Mouse (Mus musculus): ENCODE data around the gene Lin7a. TPM values are rescaled to one million over a fixed set of nuclear protein-coding genes. Genes with fewer than 3 reads are reported as not detected.
"Not testable (repeated sequence)": the region's sequence is repeated elsewhere in the genome, so short reads cannot be mapped to it uniquely, and the experiment has no call there.

The Lin7a gene
- polyA plus RNA-seq, 1 experiment from 2014 or later: 45.3 TPM

GRCm38 (mm10) chr10:107239651-107240330 lies 31.7 kb upstream of the Lin7a start:
- ATAC-seq (replicated peaks): no peak
- no peak overlapping the region for H3K4me2 ChIP-seq
- H3K4me1 ChIP-seq: no peaks in the 10 kb centered on the region
- no peaks in the 10 kb centered on the region for H3K27me3 ChIP-seq (replicated peaks)
- no peak overlapping the region for H3K27ac ChIP-seq
- 88% methylated on average over 2 of the region's 2 CpGs for WGBS
- H3K9me3 ChIP-seq: no peaks in the 10 kb centered on the region
- no peaks in the 10 kb centered on the region for H3K36me3 ChIP-seq (replicated peaks)
- no peak overlapping the region for H3K9ac ChIP-seq
- H3K4me3 ChIP-seq: no peak overlapping the region

GRCm38 (mm10) chr10:107240446-107240845 lies 31.0 kb upstream of the Lin7a start:
- Histone ChIP-seq H3K27ac (no peak overlapping the region), H3K4me3 (no peak overlapping the region), H3K4me2 (no peak overlapping the region), H3K27me3 (replicated peaks) (no peaks in the 10 kb centered on the region), H3K9me3 (no peaks in the 10 kb centered on the region), H3K36me3 (replicated peaks) (no peaks in the 10 kb centered on the region), H3K9ac (no peak overlapping the region), H3K4me1 (no peaks in the 10 kb centered on the region)
- 89% methylated on average over 1 of the region's 1 CpGs for WGBS
- no peak for ATAC-seq (replicated peaks)

GRCm38 (mm10) chr10:107240986-107241385 lies 30.5 kb upstream of the Lin7a start:
- no peaks in the 10 kb centered on the region for H3K27me3 ChIP-seq (replicated peaks)
- ATAC-seq (replicated peaks): no peak
- 89% methylated on average over 3 of the region's 3 CpGs for WGBS

GRCm38 (mm10) chr10:107241406-107241805 lies 30.1 kb upstream of the Lin7a start:
- Histone ChIP-seq H3K36me3 (replicated peaks) (no peaks in the 10 kb centered on the region), H3K4me3 (no peak overlapping the region), H3K9me3 (no peaks in the 10 kb centered on the region), H3K4me2 (no peak overlapping the region), H3K27me3 (replicated peaks) (no peaks in the 10 kb centered on the region), H3K9ac (no peak overlapping the region), H3K27ac (no peak overlapping the region), H3K4me1 (no peaks in the 10 kb centered on the region)
- ATAC-seq (replicated peaks): no peak

More at GRCm38 (mm10) chr10:107240986-107241385, 30.5 kb upstream of the Lin7a start:
- Histone ChIP-seq H3K9ac (no peak overlapping the region), H3K4me1 (no peaks in the 10 kb centered on the region), H3K9me3 (no peaks in the 10 kb centered on the region), H3K36me3 (replicated peaks) (no peaks in the 10 kb centered on the region), H3K4me2 (no peak overlapping the region), H3K27ac (no peak overlapping the region), H3K4me3 (no peak overlapping the region)

- not testable (repeated sequence) for H3K4me3 ChIP-seq; H3K27ac ChIP-seq; H3K9me3 ChIP-seq; H3K9ac ChIP-seq; H3K27me3 ChIP-seq (replicated peaks); H3K4me1 ChIP-seq; H3K36me3 ChIP-seq (replicated peaks); H3K4me2 ChIP-seq; ATAC-seq (replicated peaks)
- WGBS: 91% methylated on average over 1 of the region's 1 CpGs
Measured at GRCm38 (mm10) chr10:107241999-107242398, 29.5 kb upstream of the Lin7a start.

- Histone ChIP-seq H3K4me1 (no peaks in the 10 kb centered on the region), H3K9me3 (no peaks in the 10 kb centered on the region), H3K9ac (no peak overlapping the region), H3K4me2 (no peak overlapping the region), H3K4me3 (no peak overlapping the region), H3K36me3 (replicated peaks) (no peaks in the 10 kb centered on the region), H3K27me3 (replicated peaks) (no peaks in the 10 kb centered on the region), H3K27ac (no peak overlapping the region)
- 98% methylated on average over 1 of the region's 1 CpGs for WGBS
- ATAC-seq (replicated peaks): no peak
Measured at GRCm38 (mm10) chr10:107242696-107243400, 28.6 kb upstream of the Lin7a start.

- H3K4me2 ChIP-seq: no peak overlapping the region
- no peaks in the 10 kb centered on the region for H3K4me1 ChIP-seq
- H3K4me3 ChIP-seq: no peak overlapping the region
- H3K27me3 ChIP-seq (replicated peaks): no peaks in the 10 kb centered on the region
- no peaks in the 10 kb centered on the region for H3K9me3 ChIP-seq
- H3K36me3 ChIP-seq (replicated peaks): no peaks in the 10 kb centered on the region
- ATAC-seq (replicated peaks): no peak
- H3K9ac ChIP-seq: no peak overlapping the region
- whole genome bisulfite sequencing: 74% methylated on average over 2 of the region's 2 CpGs
- H3K27ac ChIP-seq: no peak overlapping the region
Measured at GRCm38 (mm10) chr10:107244211-107244610, 27.3 kb upstream of the Lin7a start.

- H3K4me2 ChIP-seq: no peak overlapping the region
- no peak for ATAC-seq (replicated peaks)
- no peak overlapping the region for H3K27ac ChIP-seq
- H3K4me1 ChIP-seq: no peaks in the 10 kb centered on the region
- no peaks in the 10 kb centered on the region for H3K9me3 ChIP-seq
- H3K27me3 ChIP-seq (replicated peaks): no peaks in the 10 kb centered on the region
- no peaks in the 10 kb centered on the region for H3K36me3 ChIP-seq (replicated peaks)
- H3K4me3 ChIP-seq: no peak overlapping the region
- 92% methylated on average over 4 of the region's 4 CpGs for WGBS
- no peak overlapping the region for H3K9ac ChIP-seq
Measured at GRCm38 (mm10) chr10:107244691-107245530, 26.6 kb upstream of the Lin7a start.

- H3K27me3 ChIP-seq (replicated peaks): no peaks in the 10 kb centered on the region
- no peak overlapping the region for H3K27ac ChIP-seq
- no peak overlapping the region for H3K9ac ChIP-seq
- WGBS: 80% methylated on average over 2 of the region's 2 CpGs
- no peak overlapping the region for H3K4me2 ChIP-seq
- H3K9me3 ChIP-seq: no peaks in the 10 kb centered on the region
- no peak for ATAC-seq (replicated peaks)
- no peaks in the 10 kb centered on the region for H3K4me1 ChIP-seq
- no peak overlapping the region for H3K4me3 ChIP-seq
- no peaks in the 10 kb centered on the region for H3K36me3 ChIP-seq (replicated peaks)
Measured at GRCm38 (mm10) chr10:107245531-107245840, 26.0 kb upstream of the Lin7a start.

- no peaks in the 10 kb centered on the region for H3K36me3 ChIP-seq (replicated peaks)
- WGBS: 89% methylated on average over 2 of the region's 2 CpGs
- H3K4me2 ChIP-seq: no peak overlapping the region
- H3K4me3 ChIP-seq: no peak overlapping the region
- no peaks in the 10 kb centered on the region for H3K4me1 ChIP-seq
- ATAC-seq (replicated peaks): no peak
- no peak overlapping the region for H3K9ac ChIP-seq
- no peaks in the 10 kb centered on the region for H3K27me3 ChIP-seq (replicated peaks)
- H3K27ac ChIP-seq: no peak overlapping the region
- no peaks in the 10 kb centered on the region for H3K9me3 ChIP-seq
Measured at GRCm38 (mm10) chr10:107245961-107246460, 25.5 kb upstream of the Lin7a start.

GRCm38 (mm10) chr10:107247001-107247670 lies 24.4 kb upstream of the Lin7a start:
- no peaks in the 10 kb centered on the region for H3K27me3 ChIP-seq (replicated peaks)

GRCm38 (mm10) chr10:107248481-107248880 lies 23.0 kb upstream of the Lin7a start:
- Histone ChIP-seq H3K27me3 (replicated peaks) (no peaks in the 10 kb centered on the region), H3K9me3 (no peaks in the 10 kb centered on the region), H3K4me2 (no peak overlapping the region), H3K36me3 (replicated peaks) (no peaks in the 10 kb centered on the region), H3K4me1 (no peaks in the 10 kb centered on the region), H3K27ac (no peak overlapping the region), H3K4me3 (no peak overlapping the region), H3K9ac (no peak overlapping the region)
- WGBS: 91% methylated on average over 8 of the region's 8 CpGs
- ATAC-seq (replicated peaks): no peak

More at GRCm38 (mm10) chr10:107247001-107247670, 24.4 kb upstream of the Lin7a start:
- 87% methylated on average over 6 of the region's 6 CpGs for WGBS
- Histone ChIP-seq H3K4me1 (no peaks in the 10 kb centered on the region), H3K9me3 (no peaks in the 10 kb centered on the region), H3K4me2 (no peak overlapping the region), H3K27ac (no peak overlapping the region), H3K4me3 (no peak overlapping the region), H3K9ac (no peak overlapping the region), H3K36me3 (replicated peaks) (no peaks in the 10 kb centered on the region)
- ATAC-seq (replicated peaks): no peak

All from midbrain, embryonic 15.5 days (tissue).